Mouse (Mus musculus): Measurements from ENCODE around the gene Dcdc2b. TPM values are rescaled to one million over a fixed set of nuclear protein-coding genes. Genes with fewer than 3 reads are reported as not detected.

The Dcdc2b gene
- polyA plus RNA-seq, 1 experiment, result not detected

GRCm38 (mm10) chr4:129586943-129587342 is 27.1 kb downstream of the Dcdc2b start:
- no peaks in the 10 kb centered on the region for H3K9me3 ChIP-seq (ENCODE audit: control insufficient read depth, low read length)
- TF ChIP-seq GATA1 (IDR thresholded peaks at IDR 0.05; ENCODE audit: low read length) (no peak), TAL1 (IDR thresholded peaks at IDR 0.05; ENCODE audit: low read length) (no peak)
- H3K4me1 ChIP-seq (ENCODE audit: control insufficient read depth), result peaks cover 39% of the 10 kb centered on the region
- peaks cover 26% of the 10 kb centered on the region for H3K36me3 ChIP-seq (ENCODE audit: control insufficient read depth)
- no peak overlapping the region for H3K4me3 ChIP-seq (replicated peaks)
- no peaks in the 10 kb centered on the region for H3K27me3 ChIP-seq (ENCODE audit: control insufficient read depth)

DNA sequence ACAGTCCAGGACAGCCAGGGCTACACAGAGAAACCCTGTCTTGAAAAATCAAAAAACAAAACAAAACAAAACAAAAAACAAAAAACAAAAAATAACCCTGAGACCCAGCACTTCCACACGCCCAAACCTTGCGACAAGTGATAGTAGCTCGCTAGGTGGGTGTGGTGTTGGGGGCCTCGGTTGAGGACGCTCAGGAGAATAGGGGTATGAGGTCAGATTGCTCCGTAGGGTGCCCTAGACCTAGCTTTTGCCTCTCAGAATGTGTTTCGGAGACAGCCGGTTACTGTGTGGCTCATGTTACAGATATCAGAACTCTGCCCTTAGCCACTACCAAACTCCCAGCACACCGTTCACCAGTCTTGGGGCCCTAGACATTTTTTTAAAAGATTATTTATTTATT is 28.3 kb downstream of the Dcdc2b start:
- H3K4me1 ChIP-seq (ENCODE audit: control insufficient read depth), result peaks cover 39% of the 10 kb centered on the region
- no peak for TF ChIP-seq GATA1 (IDR thresholded peaks at IDR 0.05; ENCODE audit: low read length)
- TF ChIP-seq TAL1 (IDR thresholded peaks at IDR 0.05; ENCODE audit: low read length), result no peak
- H3K27me3 ChIP-seq (ENCODE audit: control insufficient read depth), result no peaks in the 10 kb centered on the region
- H3K36me3 ChIP-seq (ENCODE audit: control insufficient read depth), result peaks cover 14% of the 10 kb centered on the region
- no peaks in the 10 kb centered on the region for H3K9me3 ChIP-seq (ENCODE audit: control insufficient read depth, low read length)
- H3K4me3 ChIP-seq (replicated peaks), result peak overlapping the region; percentile 63

DNA sequence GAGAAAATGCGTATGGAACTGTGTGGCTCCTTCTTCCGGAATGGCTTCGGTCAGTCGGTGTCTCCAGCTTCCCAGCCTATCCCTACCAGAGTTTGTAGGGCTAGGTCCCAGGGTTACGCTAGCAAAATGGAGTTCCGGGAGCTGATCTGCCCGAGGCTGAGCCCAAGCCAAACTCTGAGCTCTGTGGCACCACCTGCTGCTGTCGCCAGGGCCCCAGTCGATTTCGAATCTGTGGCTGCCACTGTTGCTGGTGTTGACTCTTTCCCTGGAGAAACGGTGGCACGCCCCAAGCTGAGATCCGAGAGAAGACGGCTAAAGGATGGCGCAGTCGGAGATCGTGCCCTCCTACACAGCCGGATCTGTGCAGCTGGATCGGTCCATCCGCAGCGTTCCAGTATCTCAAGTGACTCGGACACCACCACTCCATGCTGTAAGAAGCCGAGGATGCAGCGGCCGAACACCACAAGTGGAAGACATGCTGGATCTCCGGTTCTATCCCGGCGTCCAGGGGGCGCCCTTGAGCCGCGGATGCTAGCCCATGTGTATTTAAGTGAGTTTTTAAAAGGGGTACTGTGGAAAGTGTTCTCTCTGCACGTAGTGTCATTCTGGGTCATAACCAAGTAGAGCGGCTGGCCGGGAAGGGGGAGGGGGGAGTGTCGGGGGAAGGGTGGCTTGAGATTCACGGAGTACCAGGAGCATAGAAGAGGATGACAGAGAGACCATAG is 29.0 kb downstream of the Dcdc2b start:
- Histone ChIP-seq H3K36me3 (ENCODE audit: control insufficient read depth) (peaks cover 7% of the 10 kb centered on the region), H3K4me3 (replicated peaks) (peak overlapping the region; percentile 63), H3K27me3 (ENCODE audit: control insufficient read depth) (no peaks in the 10 kb centered on the region), H3K9me3 (ENCODE audit: control insufficient read depth, low read length) (no peaks in the 10 kb centered on the region), H3K4me1 (ENCODE audit: control insufficient read depth) (peaks cover 37% of the 10 kb centered on the region)
- TF ChIP-seq TAL1 (IDR thresholded peaks at IDR 0.05; ENCODE audit: low read length), result no peak
- TF ChIP-seq GATA1 (IDR thresholded peaks at IDR 0.05; ENCODE audit: low read length), result no peak

- H3K36me3 ChIP-seq (ENCODE audit: control insufficient read depth), result peaks cover 3% of the 10 kb centered on the region
- no peak overlapping the region for H3K4me3 ChIP-seq (replicated peaks)
- TF ChIP-seq GATA1 (IDR thresholded peaks at IDR 0.05; ENCODE audit: low read length), result no peak
- TF ChIP-seq TAL1 (IDR thresholded peaks at IDR 0.05; ENCODE audit: low read length), result no peak
- no peaks in the 10 kb centered on the region for H3K27me3 ChIP-seq (ENCODE audit: control insufficient read depth)
- H3K4me1 ChIP-seq (ENCODE audit: control insufficient read depth), result peaks cover 31% of the 10 kb centered on the region
- no peaks in the 10 kb centered on the region for H3K9me3 ChIP-seq (ENCODE audit: control insufficient read depth, low read length)
Measured at GRCm38 (mm10) chr4:129584370-129584769, 29.7 kb downstream of the Dcdc2b start.

GRCm38 (mm10) chr4:129582251-129582650 is 31.8 kb downstream of the Dcdc2b start:
- TF ChIP-seq GATA1 (IDR thresholded peaks at IDR 0.05; ENCODE audit: low read length) (peak; percentile 43), TAL1 (IDR thresholded peaks at IDR 0.05; ENCODE audit: low read length) (no peak)
- no peaks in the 10 kb centered on the region for H3K36me3 ChIP-seq (ENCODE audit: control insufficient read depth)
- no peaks in the 10 kb centered on the region for H3K9me3 ChIP-seq (ENCODE audit: control insufficient read depth, low read length)
- peaks cover 18% of the 10 kb centered on the region for H3K4me1 ChIP-seq (ENCODE audit: control insufficient read depth)
- peaks cover 11% of the 10 kb centered on the region for H3K27me3 ChIP-seq (ENCODE audit: control insufficient read depth)
- no peak overlapping the region for H3K4me3 ChIP-seq (replicated peaks)

DNA sequence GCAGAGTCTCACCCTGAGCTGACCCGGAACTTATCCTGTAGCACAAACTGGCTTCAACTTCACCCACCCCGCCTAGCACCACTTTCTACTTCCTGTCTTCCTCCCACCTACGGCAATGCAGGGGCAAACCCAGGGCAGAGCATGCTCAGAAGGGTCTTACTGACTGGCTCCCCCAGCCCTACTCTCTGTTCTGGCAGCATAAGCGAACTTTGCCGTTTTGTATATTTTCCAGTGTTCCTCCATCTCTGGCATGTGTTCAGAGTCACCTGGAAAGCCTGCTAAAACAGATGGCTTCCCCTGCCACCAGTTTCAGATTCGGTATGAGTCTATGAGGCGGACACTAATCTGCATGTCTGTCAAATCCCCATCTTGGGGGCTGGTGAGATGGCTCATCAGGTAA is 33.7 kb downstream of the Dcdc2b start:
- Histone ChIP-seq H3K27me3 (ENCODE audit: control insufficient read depth) (peaks cover 25% of the 10 kb centered on the region), H3K4me3 (replicated peaks) (no peak overlapping the region), H3K36me3 (ENCODE audit: control insufficient read depth) (no peaks in the 10 kb centered on the region), H3K4me1 (ENCODE audit: control insufficient read depth) (peaks cover 20% of the 10 kb centered on the region), H3K9me3 (ENCODE audit: control insufficient read depth, low read length) (no peaks in the 10 kb centered on the region)
- TF ChIP-seq TAL1 (IDR thresholded peaks at IDR 0.05; ENCODE audit: low read length) (no peak), GATA1 (IDR thresholded peaks at IDR 0.05; ENCODE audit: low read length) (no peak)

DNA sequence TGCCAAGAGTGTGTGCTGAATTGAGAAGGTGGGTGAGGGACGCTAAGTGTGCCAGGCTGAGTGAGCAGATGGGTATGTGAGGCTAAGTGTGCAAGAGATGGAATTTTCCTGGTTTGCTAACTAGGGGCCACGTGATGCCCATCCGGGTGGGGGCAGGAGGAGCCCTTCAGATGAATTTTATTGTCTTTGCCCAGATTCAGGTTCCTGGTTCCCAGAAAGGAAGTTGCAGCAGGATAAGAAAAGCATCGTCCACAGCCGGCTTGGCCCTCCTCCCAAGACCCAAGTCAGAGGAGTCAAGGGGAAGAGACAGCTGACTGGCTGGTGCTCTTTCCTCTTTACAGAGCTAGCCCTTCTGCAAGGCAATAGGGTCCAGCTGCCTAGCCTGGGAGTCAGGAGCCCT is 35.6 kb downstream of the Dcdc2b start, which contains the start of gene Fam167b:
Gene Fam167b (minus strand): TSS at position 84 of the 400 bp plus-strand sequence.
- peaks cover 32% of the 10 kb centered on the region for H3K27me3 ChIP-seq (ENCODE audit: control insufficient read depth)
- H3K4me1 ChIP-seq (ENCODE audit: control insufficient read depth), result peaks cover 16% of the 10 kb centered on the region
- no peak within 1 kb of the TSS for H3K4me3 ChIP-seq (replicated peaks)
- no peaks in the 10 kb centered on the region for H3K36me3 ChIP-seq (ENCODE audit: control insufficient read depth)
- TF ChIP-seq GATA1 (IDR thresholded peaks at IDR 0.05; ENCODE audit: low read length) (no peak), TAL1 (IDR thresholded peaks at IDR 0.05; ENCODE audit: low read length) (no peak)
- no peaks in the 10 kb centered on the region for H3K9me3 ChIP-seq (ENCODE audit: control insufficient read depth, low read length)

GRCm38 (mm10) chr4:129577688-129578087 is 36.4 kb downstream of the Dcdc2b start:
- Histone ChIP-seq H3K36me3 (ENCODE audit: control insufficient read depth) (no peaks in the 10 kb centered on the region), H3K27me3 (ENCODE audit: control insufficient read depth) (peaks cover 40% of the 10 kb centered on the region), H3K4me3 (replicated peaks) (no peak overlapping the region), H3K9me3 (ENCODE audit: control insufficient read depth, low read length) (no peaks in the 10 kb centered on the region), H3K4me1 (ENCODE audit: control insufficient read depth) (peaks cover 16% of the 10 kb centered on the region)
- no peak for TF ChIP-seq GATA1 (IDR thresholded peaks at IDR 0.05; ENCODE audit: low read length)
- no peak for TF ChIP-seq TAL1 (IDR thresholded peaks at IDR 0.05; ENCODE audit: low read length)

DNA sequence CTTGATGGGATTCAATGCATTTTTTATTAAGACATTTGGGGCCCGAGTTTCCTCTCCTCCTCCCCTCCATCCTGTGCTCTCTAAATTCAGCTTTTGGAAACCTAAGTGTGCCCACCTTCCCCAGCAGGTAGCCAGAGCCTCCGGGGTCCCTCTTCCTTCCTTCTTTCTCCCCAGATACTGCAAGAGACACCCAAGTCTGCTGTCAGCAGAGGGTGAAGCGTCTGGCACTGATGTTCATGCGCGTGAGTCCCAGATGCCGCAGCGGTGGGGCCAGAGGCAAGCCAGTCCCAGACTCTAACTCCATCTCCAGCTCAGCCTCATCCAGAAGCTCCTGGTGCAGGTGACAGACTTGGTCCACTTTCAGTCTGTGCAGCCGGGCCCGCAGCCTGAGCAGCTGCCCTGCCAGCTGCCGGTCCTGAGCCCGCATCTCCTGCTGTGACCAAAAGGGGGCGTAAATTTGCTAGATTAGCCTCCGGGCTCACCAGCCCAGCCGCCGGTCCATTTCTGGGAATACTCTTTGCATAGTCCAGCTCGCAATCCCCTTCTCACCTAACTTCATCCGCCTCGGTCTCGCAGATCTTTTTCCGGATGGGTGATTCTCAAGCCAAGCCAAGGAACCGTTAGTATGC is 37.1 kb downstream of the Dcdc2b start:
- H3K4me3 ChIP-seq (replicated peaks), result no peak overlapping the region
- TF ChIP-seq TAL1 (IDR thresholded peaks at IDR 0.05; ENCODE audit: low read length) (no peak), GATA1 (IDR thresholded peaks at IDR 0.05; ENCODE audit: low read length) (no peak)
- no peaks in the 10 kb centered on the region for H3K9me3 ChIP-seq (ENCODE audit: control insufficient read depth, low read length)
- H3K36me3 ChIP-seq (ENCODE audit: control insufficient read depth), result no peaks in the 10 kb centered on the region
- peaks cover 42% of the 10 kb centered on the region for H3K27me3 ChIP-seq (ENCODE audit: control insufficient read depth)
- peaks cover 14% of the 10 kb centered on the region for H3K4me1 ChIP-seq (ENCODE audit: control insufficient read depth)
